Mouse (Mus musculus) ES-E14 (cell line): ENCODE measurements around the gene Loxl1.

Experiments
- ZC3H11A ChIP-seq: IDR thresholded peaks from 2 replicates; pipeline ENCODE4 v1.6.1; 2012; ENCODE audit warnings: low read depth, mild to moderate bottlenecking, inconsistent platforms, low read length, borderline replicate concordance
- ZNF384 ChIP-seq: IDR thresholded peaks from 2 replicates; pipeline ENCODE4 v1.6.1; 2012; ENCODE audit warnings: low read depth, low read length, inconsistent platforms

- TF ChIP-seq ZNF384 (no peak), ZC3H11A (no peak)
Measured at GRCm38 (mm10) chr9:58274626-58275025, 38.4 kb downstream of the Loxl1 start.
